Mouse (Mus musculus): ENCODE data around the gene Syne2.

Gene Syne2

GRCm38 (mm10) chr12:75829616-75830015 lies 11.7 kb downstream of the Syne2 start:
- DNase-seq (ENCODE audit: low read depth), result no peak

- DNase-seq (ENCODE audit: low read depth), result no peak
Observed at GRCm38 (mm10) chr12:75833149-75833959, 15.4 kb downstream of the Syne2 start.

GRCm38 (mm10) chr12:75833960-75834729 lies 16.2 kb downstream of the Syne2 start:
- DNase-seq (ENCODE audit: low read depth), result no peak

DNA sequence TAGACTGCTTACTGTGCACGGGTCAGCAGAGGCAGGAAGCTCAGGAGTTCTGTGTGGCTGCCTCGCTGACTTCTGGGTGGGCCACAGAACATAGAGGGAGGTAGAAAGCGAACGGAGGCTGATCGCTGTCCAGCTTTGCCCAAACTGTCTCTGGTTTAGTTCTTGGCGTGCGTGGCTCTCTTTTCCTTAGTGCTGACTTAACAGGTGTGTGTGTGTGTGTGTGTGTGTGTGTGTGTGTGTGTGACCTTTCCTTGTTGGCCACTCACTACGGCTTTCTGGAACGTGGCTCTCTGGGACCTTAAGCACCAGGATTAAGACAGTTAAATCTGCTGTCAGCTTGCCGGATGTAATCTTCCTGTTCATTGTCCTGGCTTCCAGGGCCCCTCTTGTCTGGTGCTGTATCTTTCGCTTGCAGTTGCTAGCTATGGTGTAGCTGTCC lies 18.6 kb downstream of the Syne2 start:
- DNase-seq (ENCODE audit: low read depth), result no peak

GRCm38 (mm10) chr12:75837462-75837861 lies 19.5 kb downstream of the Syne2 start:
- no peak for DNase-seq (ENCODE audit: low read depth)

- no peak for DNase-seq (ENCODE audit: low read depth)
Observed at GRCm38 (mm10) chr12:75839083-75839736, 21.3 kb downstream of the Syne2 start.

GRCm38 (mm10) chr12:75841183-75841582 lies 23.2 kb downstream of the Syne2 start:
- no peak for DNase-seq (ENCODE audit: low read depth)

GRCm38 (mm10) chr12:75844311-75844710 lies 26.4 kb downstream of the Syne2 start:
- DNase-seq (ENCODE audit: low read depth), result no peak

GRCm38 (mm10) chr12:75845070-75845469 lies 27.1 kb downstream of the Syne2 start:
- DNase-seq (ENCODE audit: low read depth), result no peak

- no peak for DNase-seq (ENCODE audit: low read depth)
Observed at GRCm38 (mm10) chr12:75846513-75846912, 28.6 kb downstream of the Syne2 start.

DNA sequence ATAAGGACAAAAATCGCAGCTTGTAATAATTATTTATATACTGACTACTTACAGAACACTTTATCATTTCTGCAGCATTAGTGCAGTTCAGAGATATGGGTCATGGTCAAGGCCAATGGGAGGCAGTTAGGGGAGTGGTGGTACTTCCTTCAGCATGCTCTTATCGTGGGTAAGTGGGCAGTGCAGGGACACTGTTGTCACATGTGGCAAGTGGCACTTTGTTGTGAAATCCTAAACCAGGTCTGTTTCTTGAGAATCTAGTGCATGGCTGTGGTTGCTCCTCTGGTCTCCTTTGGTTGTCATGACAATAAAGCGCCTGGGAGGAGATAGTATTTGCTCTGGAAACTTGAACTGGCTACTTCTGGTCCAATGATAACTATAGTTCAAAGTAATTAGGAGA lies 32.3 kb downstream of the Syne2 start:
- no peak for DNase-seq (ENCODE audit: low read depth)

GRCm38 (mm10) chr12:75851481-75851880 lies 33.5 kb downstream of the Syne2 start:
- DNase-seq (ENCODE audit: low read depth), result peak; percentile 47

- DNase-seq (ENCODE audit: low read depth), result no peak
Observed at GRCm38 (mm10) chr12:75852384-75852783, 34.5 kb downstream of the Syne2 start.

DNA sequence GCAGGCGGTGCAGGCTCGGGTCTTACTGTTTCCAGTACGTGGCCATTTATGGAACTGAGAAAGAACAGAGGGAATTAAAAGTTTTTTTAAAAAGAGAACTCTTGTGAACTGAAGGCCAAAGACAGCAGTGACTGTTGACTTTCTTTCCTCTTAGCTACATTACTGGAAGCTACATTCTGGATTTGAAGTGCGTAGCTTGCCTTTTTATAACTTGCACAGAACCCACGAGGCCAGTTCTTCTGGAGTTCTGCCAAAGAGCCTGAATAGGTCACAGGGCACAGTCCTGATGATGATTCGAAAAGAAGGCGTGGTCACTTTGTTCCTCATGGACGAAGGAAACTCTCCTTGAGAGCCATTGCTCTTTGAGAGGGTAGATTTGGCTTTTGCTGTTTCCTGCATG lies 35.6 kb downstream of the Syne2 start:
- DNase-seq (ENCODE audit: low read depth), result no peak

- DNase-seq (ENCODE audit: low read depth), result no peak
Observed at GRCm38 (mm10) chr12:75855051-75855453, 37.1 kb downstream of the Syne2 start.

DNA sequence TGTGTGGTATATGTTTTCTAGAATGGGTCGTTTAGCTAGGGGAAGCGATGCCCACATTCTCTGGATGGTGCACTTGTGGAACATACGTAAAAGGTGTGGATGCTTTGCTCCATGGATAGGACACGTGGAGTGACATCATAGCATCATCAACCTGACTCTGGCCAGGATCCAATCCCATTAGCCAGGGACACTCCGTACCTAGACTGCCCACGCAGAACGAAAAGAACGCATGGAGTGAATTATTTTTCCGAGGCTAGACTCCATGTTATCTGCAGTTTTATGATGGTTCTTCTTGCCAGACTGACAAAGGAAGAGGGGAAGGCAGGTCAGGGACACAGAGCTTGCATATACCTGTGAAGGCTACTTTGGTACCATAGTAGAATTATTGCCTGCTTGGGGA lies 37.7 kb downstream of the Syne2 start:
- no peak for DNase-seq (ENCODE audit: low read depth)

DNA sequence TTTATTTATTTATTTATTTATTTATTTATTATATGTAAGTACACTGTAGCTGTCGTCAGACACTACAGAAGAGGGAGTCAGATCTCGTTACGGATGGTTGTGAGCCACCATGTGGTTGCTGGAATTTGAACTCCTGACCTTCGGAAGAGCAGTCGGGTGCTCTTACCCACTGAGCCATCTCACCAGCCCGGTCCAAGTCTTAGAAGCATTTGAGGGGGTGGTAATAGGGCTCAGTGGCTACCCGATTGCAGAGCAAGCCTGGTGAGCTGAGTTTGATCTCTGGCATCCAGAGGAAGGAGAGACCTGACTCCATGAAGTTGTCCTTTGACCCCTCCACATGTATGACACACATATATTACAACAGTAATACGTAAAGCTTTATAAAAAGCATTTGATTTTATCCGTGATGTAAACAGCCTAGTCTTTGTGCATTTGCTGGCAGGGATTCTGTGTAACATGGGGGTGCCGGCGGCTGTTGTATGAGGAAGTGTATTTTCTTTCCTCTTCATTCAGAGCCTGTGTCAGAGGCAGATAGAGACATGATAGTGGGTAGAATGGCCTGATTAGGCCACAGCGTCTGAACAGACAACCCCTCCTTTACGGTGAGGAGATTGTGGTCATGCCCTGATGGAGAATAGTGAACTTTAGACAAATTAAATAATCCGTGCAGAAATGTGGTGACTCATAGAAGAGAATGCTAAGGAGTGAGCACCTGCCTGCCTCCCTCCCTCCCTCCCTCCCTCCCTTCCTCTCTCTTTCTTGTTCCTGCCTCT lies 38.3 kb downstream of the Syne2 start:
- DNase-seq (ENCODE audit: low read depth), result no peak

GRCm38 (mm10) chr12:75859936-75860335 lies 42.0 kb downstream of the Syne2 start:
- DNase-seq (ENCODE audit: low read depth), result no peak

GRCm38 (mm10) chr12:75860843-75861242 lies 42.9 kb downstream of the Syne2 start:
- no peak for DNase-seq (ENCODE audit: low read depth)

GRCm38 (mm10) chr12:75865166-75865565 lies 47.2 kb downstream of the Syne2 start:
- DNase-seq (ENCODE audit: low read depth), result no peak

GRCm38 (mm10) chr12:75866419-75867373 lies 48.8 kb downstream of the Syne2 start:
- no peak for DNase-seq (ENCODE audit: low read depth)

Data from fibroblast of lung, adult 2 months (primary cell).